Mouse (Mus musculus): ENCODE measurements around the gene Tekt5.

Tekt5 gene

GRCm38 (mm10) chr16:10384060-10384497 lies 11.2 kb downstream of the Tekt5 start:
- DNase-seq (ENCODE audit: extremely low read depth, low read depth, low spot score): no peak

- DNase-seq (ENCODE audit: extremely low read depth, low read depth, low spot score): no peak
Measured at GRCm38 (mm10) chr16:10379531-10379930, 15.8 kb downstream of the Tekt5 start.

GRCm38 (mm10) chr16:10377286-10377685 lies 18.0 kb downstream of the Tekt5 start:
- no peak for DNase-seq (ENCODE audit: extremely low read depth, low read depth, low spot score)

- DNase-seq (ENCODE audit: extremely low read depth, low read depth, low spot score): no peak
Measured at GRCm38 (mm10) chr16:10374254-10375011, 20.9 kb downstream of the Tekt5 start.

- no peak for DNase-seq (ENCODE audit: extremely low read depth, low read depth, low spot score)
Measured at GRCm38 (mm10) chr16:10372372-10372771, 22.9 kb downstream of the Tekt5 start.

- DNase-seq (ENCODE audit: extremely low read depth, low read depth, low spot score): no peak
Measured at GRCm38 (mm10) chr16:10369996-10370395, 25.3 kb downstream of the Tekt5 start.

- DNase-seq (ENCODE audit: extremely low read depth, low read depth, low spot score): no peak
Measured at GRCm38 (mm10) chr16:10369468-10369934, 25.8 kb downstream of the Tekt5 start.

GRCm38 (mm10) chr16:10366240-10367217 lies 28.8 kb downstream of the Tekt5 start:
- peak; percentile 76 for DNase-seq (ENCODE audit: extremely low read depth, low read depth, low spot score)

- peak; percentile 75 for DNase-seq (ENCODE audit: extremely low read depth, low read depth, low spot score)
Measured at GRCm38 (mm10) chr16:10365796-10366195, 29.5 kb downstream of the Tekt5 start.

- no peak for DNase-seq (ENCODE audit: extremely low read depth, low read depth, low spot score)
Measured at GRCm38 (mm10) chr16:10363061-10363460, 32.2 kb downstream of the Tekt5 start.

- DNase-seq (ENCODE audit: extremely low read depth, low read depth, low spot score): no peak
Measured at GRCm38 (mm10) chr16:10359241-10359640, 36.0 kb downstream of the Tekt5 start.

GRCm38 (mm10) chr16:10358010-10358934 lies 37.0 kb downstream of the Tekt5 start:
- no peak for DNase-seq (ENCODE audit: extremely low read depth, low read depth, low spot score)

- DNase-seq (ENCODE audit: extremely low read depth, low read depth, low spot score): no peak
Measured at GRCm38 (mm10) chr16:10355004-10355403, 40.3 kb downstream of the Tekt5 start.

GRCm38 (mm10) chr16:10351050-10351636 lies 44.1 kb downstream of the Tekt5 start:
- DNase-seq (ENCODE audit: extremely low read depth, low read depth, low spot score): no peak

- no peak for DNase-seq (ENCODE audit: extremely low read depth, low read depth, low spot score)
Measured at GRCm38 (mm10) chr16:10349876-10350275, 45.4 kb downstream of the Tekt5 start.

- DNase-seq (ENCODE audit: extremely low read depth, low read depth, low spot score): no peak
Measured at GRCm38 (mm10) chr16:10349436-10349835, 45.9 kb downstream of the Tekt5 start.

GRCm38 (mm10) chr16:10347551-10347950 lies 47.7 kb downstream of the Tekt5 start:
- peak; percentile 64 for DNase-seq (ENCODE audit: extremely low read depth, low read depth, low spot score)

GRCm38 (mm10) chr16:10341110-10341509 lies 54.2 kb downstream of the Tekt5 start:
- no peak for DNase-seq (ENCODE audit: extremely low read depth, low read depth, low spot score)

GRCm38 (mm10) chr16:10339930-10340329 lies 55.4 kb downstream of the Tekt5 start:
- DNase-seq (ENCODE audit: extremely low read depth, low read depth, low spot score): no peak

- DNase-seq (ENCODE audit: extremely low read depth, low read depth, low spot score): no peak
Measured at GRCm38 (mm10) chr16:10338601-10339000, 56.7 kb downstream of the Tekt5 start.
